Mouse (Mus musculus) monocyte, adult 5-6 weeks (primary cell): Measurements from ENCODE around the gene Pspn. TPM values are rescaled to one million over a fixed set of nuclear protein-coding genes. Genes with fewer than 3 reads are reported as not detected.
A peak's percentile ranks its signal among the peaks of the same experiment; 100 is the strongest.

Source experiments
- ATAC-seq: fragments of 153-309, 156-312 bp; replicated peaks from 2 replicates; pipeline ENCODE4 v1.8.0; 2017; ENCODE audit warnings: mild to moderate bottlenecking; ENCODE audit not compliant: low TSS enrichment, insufficient number of reproducible peaks, severe bottlenecking, poor library complexity, low FRiP score
- total RNA-seq: library from RNA; stranded (forward); fragments of 200-1000, 200-491, 200-594 nt; gene quantifications from 3 replicates; pipeline ENCODE4 v1.2.3, GENCODE M21; 2017

Gene Pspn
- total RNA-seq, 1 experiment from 2014 or later: not detected

DNA sequence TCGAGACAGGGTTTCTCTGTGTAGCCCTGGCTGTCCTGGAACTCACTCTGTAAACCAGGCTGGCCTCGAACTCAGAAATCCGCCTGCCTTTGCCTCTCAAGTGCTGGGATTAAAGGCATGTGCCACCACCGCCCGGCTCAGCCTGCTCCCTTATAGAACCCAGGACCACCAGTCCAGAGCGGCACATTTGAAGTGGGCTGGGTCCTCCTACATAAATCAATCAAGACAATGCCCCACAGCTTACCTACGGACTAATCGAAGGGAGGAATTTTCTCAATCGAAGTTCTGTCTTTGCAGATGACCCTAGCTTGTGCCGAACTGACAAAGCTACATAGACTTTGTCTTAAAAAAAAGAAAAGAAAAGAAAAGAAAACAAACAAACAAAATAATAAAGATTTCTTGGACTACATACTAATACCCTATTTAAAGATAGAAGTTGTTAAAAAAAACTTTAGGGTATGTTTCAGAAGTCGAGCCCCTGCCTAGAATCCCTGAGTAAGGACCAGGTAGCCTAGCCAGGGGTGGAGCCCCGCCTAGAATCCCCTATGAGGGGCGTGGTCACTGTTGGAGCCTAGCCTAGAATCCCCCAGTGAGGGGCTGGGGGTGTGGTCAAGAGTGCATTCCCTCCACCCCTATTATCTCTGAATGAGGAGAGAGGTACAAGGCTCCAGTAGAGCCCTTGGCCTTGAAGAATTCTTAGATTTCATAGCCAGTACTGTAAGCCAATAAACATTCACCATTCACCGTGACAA, 25.7 kb downstream of the Pspn start:
- no peak for ATAC-seq

DNA sequence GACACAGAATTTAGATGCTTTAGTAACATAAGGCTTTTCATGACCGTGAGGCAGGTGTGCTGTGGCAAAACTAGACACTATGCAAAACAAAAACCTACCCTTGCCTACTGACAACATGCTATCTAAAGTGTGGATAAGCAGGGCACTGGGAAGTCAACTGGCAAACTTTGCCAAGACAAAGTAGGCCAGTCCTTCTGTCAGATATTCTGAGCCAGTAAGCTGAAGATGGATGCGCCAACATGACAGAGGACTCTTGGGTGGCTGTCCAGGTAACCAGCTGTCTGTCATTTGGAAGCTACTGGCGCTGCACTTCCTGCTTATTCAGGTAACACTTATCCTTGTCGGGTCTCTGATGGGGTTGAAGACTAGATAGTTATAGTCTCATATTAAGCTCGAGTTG, 29.7 kb downstream of the Pspn start:
- ATAC-seq: no peak

DNA sequence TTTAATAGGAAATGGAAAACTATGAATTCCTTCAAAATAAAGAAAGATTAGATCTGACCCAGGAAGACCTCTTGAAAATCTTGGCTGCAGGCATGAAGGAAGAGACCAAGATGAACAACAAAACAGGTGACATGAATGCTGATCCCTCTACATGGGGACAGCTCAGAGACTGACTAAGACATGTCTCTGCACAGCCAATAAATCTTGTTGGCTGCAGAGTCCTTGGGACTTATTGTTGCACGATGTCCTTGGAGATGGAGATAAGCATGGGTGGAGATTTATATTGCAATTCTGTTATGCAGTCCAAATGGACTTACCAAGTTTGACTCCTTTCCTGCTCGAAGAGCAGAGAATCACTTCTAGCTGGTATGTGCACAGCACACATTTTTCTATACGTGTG, 30.5 kb downstream of the Pspn start:
- no peak for ATAC-seq

DNA sequence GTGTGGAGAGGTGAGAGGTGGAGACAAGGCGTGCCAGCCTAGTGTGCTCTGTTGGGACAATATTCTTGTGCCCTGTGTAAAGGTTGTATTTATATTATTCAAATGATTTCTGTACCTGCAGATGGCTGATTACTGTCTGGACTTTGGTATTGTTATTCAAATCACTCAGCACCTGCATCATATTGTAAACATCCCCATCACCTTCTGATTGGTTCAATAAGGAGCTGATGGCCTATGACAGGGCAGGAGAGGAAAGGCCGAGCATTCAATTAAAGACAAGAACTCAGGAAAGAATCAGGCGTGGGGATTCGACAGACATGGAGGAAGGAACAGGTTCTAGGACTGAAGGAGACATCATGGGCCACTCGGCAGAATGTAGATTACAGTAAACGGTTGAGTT, 36.2 kb downstream of the Pspn start:
- ATAC-seq: no peak

DNA sequence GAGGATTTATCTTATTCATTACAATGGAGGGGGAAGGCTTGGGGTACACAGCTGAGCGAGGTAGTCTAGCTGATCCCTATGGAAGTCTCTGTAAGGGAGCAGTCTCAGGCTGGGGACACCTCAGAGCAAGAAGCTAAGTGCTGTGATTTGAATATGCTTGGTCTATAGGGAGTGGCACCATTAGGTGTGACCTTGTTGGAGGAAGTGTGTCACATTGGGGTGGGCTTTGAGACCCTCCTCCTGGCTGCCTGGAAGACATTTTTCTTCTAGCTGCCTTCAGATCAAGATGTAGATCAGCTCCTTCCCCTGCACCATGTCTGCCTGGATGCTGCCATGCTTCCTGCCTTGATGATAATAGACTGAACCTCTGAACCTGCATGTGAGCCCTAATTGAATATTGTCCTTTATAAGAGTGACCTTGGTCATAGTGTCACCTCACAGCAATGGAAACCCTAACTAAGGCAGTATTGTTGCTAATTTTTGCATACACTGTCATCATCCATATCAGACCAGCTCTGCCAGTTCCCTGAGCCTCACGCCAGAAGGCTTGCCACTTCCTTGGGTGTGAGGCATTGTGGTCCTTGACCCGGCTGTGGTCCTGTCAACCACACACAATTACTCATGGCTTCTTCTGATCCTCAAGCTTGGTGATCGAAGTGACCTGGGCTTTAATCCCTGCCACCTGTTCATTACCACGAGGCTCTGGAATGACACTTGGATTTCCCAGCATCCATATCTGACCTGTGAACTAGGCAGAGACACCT, 37.0 kb downstream of the Pspn start:
- no peak for ATAC-seq

DNA sequence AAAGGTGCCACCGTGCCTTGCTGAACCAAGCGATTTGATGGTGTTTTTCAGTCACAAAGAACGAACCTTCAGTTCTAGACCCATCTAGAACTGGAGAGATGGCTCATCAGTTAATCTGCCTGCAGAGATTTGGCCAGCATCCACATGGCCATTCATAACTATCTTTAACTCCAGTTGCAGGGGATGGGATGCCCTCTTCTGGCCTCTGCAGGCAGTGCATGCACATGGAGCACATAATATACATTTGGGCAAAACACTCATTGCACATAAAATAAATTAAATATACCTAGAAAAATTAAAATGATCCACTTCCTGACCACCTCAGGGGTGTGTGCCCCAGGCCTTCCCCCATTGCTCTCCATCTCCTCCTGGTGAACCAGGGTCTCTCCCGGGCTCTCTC, 37.9 kb downstream of the Pspn start:
- ATAC-seq: no peak

DNA sequence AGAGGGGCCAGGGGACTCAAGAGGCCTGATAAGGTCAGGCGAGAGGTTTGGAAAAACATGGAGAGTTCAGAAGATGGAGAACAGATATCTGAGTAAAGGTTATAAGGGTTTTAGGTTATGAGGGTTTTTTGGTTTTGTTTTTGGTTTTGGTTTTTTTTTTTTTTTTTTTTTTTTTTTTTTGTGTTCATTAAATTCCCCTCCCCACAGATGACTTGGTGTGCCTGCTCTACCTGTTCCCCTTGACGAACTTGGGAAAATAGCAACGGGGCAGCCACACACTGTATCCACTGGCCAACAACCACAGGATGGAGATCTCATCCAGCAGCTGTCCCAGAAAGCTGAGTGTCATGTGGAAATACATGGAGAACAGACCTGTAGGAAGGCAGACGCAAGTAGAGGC, 41.2 kb downstream of the Pspn start:
- ATAC-seq: no peak

DNA sequence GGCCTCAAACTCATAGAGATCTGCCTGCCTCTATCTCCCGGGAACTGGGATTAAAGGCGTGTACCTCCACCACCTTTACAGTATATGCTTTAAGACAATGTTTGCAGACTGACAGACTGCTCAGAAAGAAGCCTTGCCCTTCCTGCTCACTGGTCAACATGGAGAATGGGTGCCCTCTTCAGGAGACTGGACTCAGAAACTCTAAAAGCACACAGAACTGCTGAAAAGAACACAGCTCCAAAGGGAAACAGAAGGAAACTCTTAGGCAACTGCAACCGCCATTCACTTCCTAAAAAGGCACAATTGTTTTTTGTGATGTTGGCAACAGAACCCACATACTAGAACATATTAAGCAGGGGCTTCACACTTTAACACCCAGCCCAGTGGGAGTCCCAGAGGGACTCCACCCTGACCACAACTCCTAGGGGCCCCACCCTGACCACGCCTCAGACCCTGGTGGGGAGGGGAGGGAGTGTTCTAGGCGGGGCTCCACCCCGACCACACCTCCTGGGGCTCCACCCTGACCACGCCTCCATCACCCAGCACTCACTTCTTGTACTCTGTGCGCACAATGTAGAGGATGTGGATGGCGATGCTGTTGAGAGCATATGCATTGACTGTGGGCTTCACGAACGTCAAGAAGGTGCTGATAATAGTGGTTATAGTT, 41.9 kb downstream of the Pspn start:
- peak; percentile 85 for ATAC-seq

DNA sequence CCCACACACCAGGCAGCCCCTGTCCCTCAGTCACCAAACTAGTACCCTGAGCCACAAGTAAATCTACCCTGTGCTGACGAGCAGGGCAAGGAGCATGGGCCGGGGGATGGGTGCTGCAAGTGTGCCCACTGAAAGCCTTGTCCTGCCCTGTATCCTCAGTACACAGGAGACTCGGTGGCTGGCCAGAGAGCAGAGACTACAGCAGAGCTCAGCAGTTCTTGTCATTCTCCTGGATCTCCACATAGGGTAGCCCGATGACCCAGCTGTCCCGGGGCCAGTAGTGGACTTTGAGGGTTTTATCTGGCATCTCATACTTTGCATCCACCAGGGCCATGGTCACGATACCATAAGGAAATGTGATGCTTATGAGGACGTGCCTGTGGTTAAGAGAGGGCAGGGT, 44.9 kb downstream of the Pspn start:
- ATAC-seq: no peak

DNA sequence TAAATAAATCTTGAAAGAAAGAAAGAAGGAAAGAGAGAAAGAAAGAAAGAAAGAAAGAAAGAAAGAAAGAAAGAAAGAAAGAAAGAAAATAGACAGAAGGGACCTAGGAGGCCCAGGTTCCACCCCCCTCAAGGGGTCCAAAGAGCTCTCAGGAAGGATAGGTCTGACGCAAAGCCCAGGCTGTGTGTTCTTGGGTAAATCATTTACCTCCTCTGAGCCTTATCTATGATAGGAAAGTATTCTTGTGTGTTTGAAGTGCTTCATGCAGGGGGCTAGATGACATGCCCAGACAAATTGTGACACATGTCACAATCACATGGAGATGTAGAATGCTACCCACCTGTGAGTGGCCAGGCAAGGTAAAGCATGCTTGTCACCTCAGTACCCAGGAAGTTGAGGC, 47.2 kb downstream of the Pspn start:
- no peak for ATAC-seq

DNA sequence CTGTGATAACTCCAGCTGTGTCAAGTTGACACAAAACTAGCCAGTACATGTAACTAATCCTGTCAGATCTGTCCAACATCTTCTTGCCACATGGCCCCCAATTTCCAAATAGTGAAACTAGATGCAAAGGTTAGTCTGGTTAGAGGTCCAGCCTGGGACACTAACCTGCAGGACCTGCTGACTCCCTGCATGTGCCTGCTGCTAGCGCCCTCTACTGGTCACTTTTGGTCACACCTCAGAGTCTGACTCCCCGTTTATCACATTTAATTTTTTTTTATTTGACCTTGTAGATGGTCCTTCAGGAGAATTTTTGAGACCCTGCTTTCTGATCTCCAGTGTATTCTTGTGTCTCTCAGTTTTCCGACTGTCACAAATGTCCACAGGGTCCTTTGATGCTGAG, 48.9 kb downstream of the Pspn start:
- peak; percentile 81 for ATAC-seq

Other genes with a start within 250 kb of the Pspn start
- not detected in 3 replicates for gene Nrtn, start 242.5 kb downstream of the Pspn start, total RNA-seq
- 15.0 to 22.2 TPM (median 19.2 TPM) in 3 replicates for gene Dus3l, start 235.3 kb downstream of the Pspn start, total RNA-seq
- gene Prr22, start 229.8 kb downstream of the Pspn start, total RNA-seq: 0.29 to 0.49 TPM in 2 of 3 replicates, not detected in the other
- 4.7 to 8.2 TPM (median 6.6 TPM) in 3 replicates for gene Rfx2, start 169.0 kb downstream of the Pspn start, total RNA-seq
- gene Acsbg2, start 125.6 kb downstream of the Pspn start, total RNA-seq: not detected in 3 replicates
- gene 1700061G19Rik, start 124.5 kb downstream of the Pspn start, total RNA-seq: not detected in 3 replicates
- 7.0 to 20.4 TPM (median 8.3 TPM) in 3 replicates for gene Mllt1, start 64.6 kb downstream of the Pspn start, total RNA-seq
- not detected in 3 replicates for gene Acer1, start 17.9 kb downstream of the Pspn start, total RNA-seq
- 12.3 to 27.6 TPM (median 13.8 TPM) in 3 replicates for gene Clpp, start 9.7 kb downstream of the Pspn start, total RNA-seq
- gene Alkbh7, start 2.7 kb downstream of the Pspn start, total RNA-seq: 8.0 to 11.9 TPM (median 9.8 TPM) in 3 replicates
- gene Gtf2f1, start 11.3 kb upstream of the Pspn start, total RNA-seq: 81.4 to 95.0 TPM (median 83.1 TPM) in 3 replicates
- gene Gm17949, start 11.5 kb upstream of the Pspn start, total RNA-seq: not detected in 3 replicates
- gene Khsrp, start 31.5 kb upstream of the Pspn start, total RNA-seq: 25.1 to 60.3 TPM (median 33.8 TPM) in 3 replicates
- not detected in 3 replicates for gene Slc25a41, start 41.6 kb upstream of the Pspn start, total RNA-seq
- 1.4 TPM in 1 of 3 replicates, not detected in the others for gene Crb3, start 59.1 kb upstream of the Pspn start, total RNA-seq
- 0.21 to 1.7 TPM (median 1.3 TPM) in 3 replicates for gene Slc25a23, start 59.8 kb upstream of the Pspn start, total RNA-seq
- gene Dennd1c, start 78.5 kb upstream of the Pspn start, total RNA-seq: 32.3 to 86.7 TPM (median 48.3 TPM) in 3 replicates
- 0.58 to 1.4 TPM in 2 of 3 replicates, not detected in the other for gene Tubb4a, start 87.8 kb upstream of the Pspn start, total RNA-seq
- gene Tnfsf9, start 105.3 kb upstream of the Pspn start, total RNA-seq: 0.57 to 1.3 TPM (median 1.2 TPM) in 3 replicates
- not detected in 3 replicates for gene Cd70, start 149.8 kb upstream of the Pspn start, total RNA-seq
- 9.5 to 16.2 TPM (median 10.5 TPM) in 3 replicates for gene Tnfsf14, start 194.2 kb upstream of the Pspn start, total RNA-seq
- 96.6 to 152 TPM (median 129 TPM) in 3 replicates for gene C3, start 228.1 kb upstream of the Pspn start, total RNA-seq
- gene Gpr108, start 248.4 kb upstream of the Pspn start, total RNA-seq: 27.2 to 32.8 TPM (median 27.8 TPM) in 3 replicates
- gene Trip10, start 249.4 kb upstream of the Pspn start, total RNA-seq: 4.5 to 10.8 TPM (median 9.2 TPM) in 3 replicates